Mouse (Mus musculus): Measurements from ENCODE around the gene Epop. TPM values are rescaled to one million over a fixed set of nuclear protein-coding genes. Genes with fewer than 3 reads are reported as not detected.
"Not testable (repeated sequence)": the region's sequence is repeated elsewhere in the genome, so short reads cannot be mapped to it uniquely, and the experiment has no call there.

The Epop gene
- polyA plus RNA-seq, 1 experiment = 6.1 TPM

GRCm38 (mm10) chr11:97644834-97645233 lies 15.3 kb upstream of the Epop start:
- Histone ChIP-seq H3K4me1 (ENCODE audit: control insufficient read depth, insufficient read depth, low read length) (no peaks in the 10 kb centered on the region; the same call in 1 of the 2 replicates), H3K4me3 (replicated peaks; ENCODE audit: control insufficient read depth, low read depth, low read length) (no peak overlapping the region), H3K27ac (ENCODE audit: control insufficient read depth, insufficient read depth, low read depth, low read length, poor library complexity) (no peak overlapping the region)
- TF ChIP-seq CTCF (IDR thresholded peaks at IDR 0.05; ENCODE audit: control insufficient read depth, insufficient read depth, low read length) = peak; percentile 75
- TF ChIP-seq POLR2A (IDR thresholded peaks at IDR 0.05; ENCODE audit: borderline replicate concordance, control insufficient read depth, low read depth, low read length) = no peak
- 7% methylated on average over 6 of the region's 6 CpGs for WGBS

- no peaks in the 10 kb centered on the region; the same call in 1 of the 2 replicates for H3K4me1 ChIP-seq (ENCODE audit: control insufficient read depth, insufficient read depth, low read length)
- 82% methylated on average over 8 of the region's 8 CpGs for WGBS
- H3K27ac ChIP-seq (ENCODE audit: control insufficient read depth, insufficient read depth, low read depth, low read length, poor library complexity) = no peak overlapping the region
- no peak overlapping the region for H3K4me3 ChIP-seq (replicated peaks; ENCODE audit: control insufficient read depth, low read depth, low read length)
- TF ChIP-seq POLR2A (IDR thresholded peaks at IDR 0.05; ENCODE audit: borderline replicate concordance, control insufficient read depth, low read depth, low read length) (no peak), CTCF (IDR thresholded peaks at IDR 0.05; ENCODE audit: control insufficient read depth, insufficient read depth, low read length) (no peak)
These were observed 14.0 kb upstream of the Epop start for GRCm38 (mm10) chr11:97643380-97644055.

- Histone ChIP-seq H3K27ac (ENCODE audit: control insufficient read depth, insufficient read depth, low read depth, low read length, poor library complexity) (no peak overlapping the region), H3K4me3 (replicated peaks; ENCODE audit: control insufficient read depth, low read depth, low read length) (no peak overlapping the region), H3K4me1 (ENCODE audit: control insufficient read depth, insufficient read depth, low read length) (no peaks in the 10 kb centered on the region; the same call in 1 of the 2 replicates)
- TF ChIP-seq CTCF (IDR thresholded peaks at IDR 0.05; ENCODE audit: control insufficient read depth, insufficient read depth, low read length) (no peak), POLR2A (IDR thresholded peaks at IDR 0.05; ENCODE audit: borderline replicate concordance, control insufficient read depth, low read depth, low read length) (no peak)
- 45% methylated on average over 2 of the region's 2 CpGs for WGBS
These were observed 13.2 kb upstream of the Epop start for GRCm38 (mm10) chr11:97642746-97643145.

GRCm38 (mm10) chr11:97641668-97642067 lies 12.2 kb upstream of the Epop start:
- TF ChIP-seq CTCF (IDR thresholded peaks at IDR 0.05; ENCODE audit: control insufficient read depth, insufficient read depth, low read length) = no peak
- no peak for TF ChIP-seq POLR2A (IDR thresholded peaks at IDR 0.05; ENCODE audit: borderline replicate concordance, control insufficient read depth, low read depth, low read length)
- WGBS = 3% methylated on average over 8 of the region's 8 CpGs
- Histone ChIP-seq H3K27ac (ENCODE audit: control insufficient read depth, insufficient read depth, low read depth, low read length, poor library complexity) (no peak overlapping the region), H3K4me3 (replicated peaks; ENCODE audit: control insufficient read depth, low read depth, low read length) (no peak overlapping the region), H3K4me1 (ENCODE audit: control insufficient read depth, insufficient read depth, low read length) (no peaks in the 10 kb centered on the region; the same call in 1 of the 2 replicates)

GRCm38 (mm10) chr11:97635468-97636019 lies 6.0 kb upstream of the Epop start:
- H3K4me1 ChIP-seq (ENCODE audit: control insufficient read depth, insufficient read depth, low read length) = no peaks in the 10 kb centered on the region; the same call in 1 of the 2 replicates
- no peak for TF ChIP-seq POLR2A (IDR thresholded peaks at IDR 0.05; ENCODE audit: borderline replicate concordance, control insufficient read depth, low read depth, low read length)
- TF ChIP-seq CTCF (IDR thresholded peaks at IDR 0.05; ENCODE audit: control insufficient read depth, insufficient read depth, low read length) = no peak
- H3K27ac ChIP-seq (ENCODE audit: control insufficient read depth, insufficient read depth, low read depth, low read length, poor library complexity) = no peak overlapping the region
- no peak overlapping the region for H3K4me3 ChIP-seq (replicated peaks; ENCODE audit: control insufficient read depth, low read depth, low read length)
- 84% methylated on average over 11 of the region's 11 CpGs for WGBS

GRCm38 (mm10) chr11:97632440-97632839 lies 2.9 kb upstream of the Epop start:
- not testable (repeated sequence) for H3K4me3 ChIP-seq (replicated peaks; ENCODE audit: control insufficient read depth, low read depth, low read length); H3K4me1 ChIP-seq (ENCODE audit: control insufficient read depth, insufficient read depth, low read length); H3K27ac ChIP-seq (ENCODE audit: control insufficient read depth, insufficient read depth, low read depth, low read length, poor library complexity)
- whole genome bisulfite sequencing = 72% methylated on average over 4 of the region's 4 CpGs

GRCm38 (mm10) chr11:97631938-97632337 lies 2.4 kb upstream of the Epop start:
- Histone ChIP-seq H3K27ac (ENCODE audit: control insufficient read depth, insufficient read depth, low read depth, low read length, poor library complexity) (no peak overlapping the region), H3K4me1 (ENCODE audit: control insufficient read depth, insufficient read depth, low read length) (no peaks in the 10 kb centered on the region), H3K4me3 (replicated peaks; ENCODE audit: control insufficient read depth, low read depth, low read length) (no peak overlapping the region)
- TF ChIP-seq POLR2A (IDR thresholded peaks at IDR 0.05; ENCODE audit: borderline replicate concordance, control insufficient read depth, low read depth, low read length) (no peak), CTCF (IDR thresholded peaks at IDR 0.05; ENCODE audit: control insufficient read depth, insufficient read depth, low read length) (peak; percentile 96)
- WGBS = 2% methylated on average over 12 of the region's 12 CpGs

- Histone ChIP-seq H3K27ac (ENCODE audit: control insufficient read depth, insufficient read depth, low read depth, low read length, poor library complexity) (no peak overlapping the region), H3K4me3 (replicated peaks; ENCODE audit: control insufficient read depth, low read depth, low read length) (no peak overlapping the region), H3K4me1 (ENCODE audit: control insufficient read depth, insufficient read depth, low read length) (no peaks in the 10 kb centered on the region)
- WGBS = 22% methylated on average over 5 of the region's 5 CpGs
- TF ChIP-seq CTCF (IDR thresholded peaks at IDR 0.05; ENCODE audit: control insufficient read depth, insufficient read depth, low read length) (no peak), POLR2A (IDR thresholded peaks at IDR 0.05; ENCODE audit: borderline replicate concordance, control insufficient read depth, low read depth, low read length) (no peak)
These were observed 2.0 kb upstream of the Epop start for GRCm38 (mm10) chr11:97631500-97631899.

Measured in bone marrow, adult 2 months (tissue).